Mouse (Mus musculus): Measurements from ENCODE around the gene L1cam. TPM values are rescaled to one million over a fixed set of nuclear protein-coding genes. Genes with fewer than 3 reads are reported as not detected.

The L1cam gene
- total RNA-seq, 2 experiments from 2014 or later: 414 to 459 TPM

DNA sequence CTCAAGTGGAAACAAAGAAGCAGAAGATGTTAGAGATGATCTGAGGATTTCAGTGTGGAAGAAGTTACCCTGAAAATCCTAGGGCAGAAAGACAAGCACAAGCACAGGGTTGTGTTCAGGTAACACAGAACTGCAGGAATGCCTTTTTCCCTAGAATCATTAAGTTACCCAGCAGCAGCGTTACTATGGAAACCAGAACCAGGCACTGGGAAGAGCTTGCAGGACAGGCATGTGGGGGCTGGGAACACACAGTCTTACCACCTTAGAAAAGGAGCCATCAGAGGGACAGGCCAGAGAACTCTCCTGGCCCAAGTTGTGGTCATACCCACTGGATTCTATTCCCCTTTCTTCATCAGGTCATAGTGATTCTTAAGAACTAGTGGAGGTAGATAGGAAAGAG, 90.1 kb downstream of the L1cam start:
- no peak for DNase-seq (ENCODE audit: extremely low spot score in 1 of 2, low spot score in 2 of 2)
- intact Hi-C loops (cut with DNase I): no loop called here

Other genes starting within 250 kb of the L1cam start
- gene Pnck, start 236.0 kb downstream of the L1cam start, total RNA-seq (2021): 100 to 1,000 TPM; 152 to 154 TPM
- gene Slc6a8, start 223.0 kb downstream of the L1cam start, total RNA-seq (2021): 10 to 100 TPM; 61.8 to 64.8 TPM
- gene Bcap31, start 179.9 kb downstream of the L1cam start, total RNA-seq (2021): 10 to 100 TPM; 71.6 to 77.0 TPM
- 10 to 100 TPM; 15.0 to 16.2 TPM for gene Abcd1, start 179.5 kb downstream of the L1cam start, total RNA-seq (2021)
- 1 to 10 TPM; 4.5 to 6.8 TPM for gene Plxnb3, start 139.0 kb downstream of the L1cam start, total RNA-seq (2021)
- 1 to 10 TPM; 1.8 to 2.2 TPM for gene Srpk3, start 121.7 kb downstream of the L1cam start, total RNA-seq (2021)
- 100 to 1,000 TPM; 148 to 149 TPM for gene Idh3g, start 109.2 kb downstream of the L1cam start, total RNA-seq (2021)
- gene Ssr4, start 109.1 kb downstream of the L1cam start, total RNA-seq (2021): 100 to 1,000 TPM in 1 of 2 experiments, 10 to 100 TPM in 1; 98.0 to 117 TPM
- gene Pdzd4, start 71.1 kb downstream of the L1cam start, total RNA-seq (2021): 100 to 1,000 TPM; 121 to 134 TPM
- gene Avpr2, start 4.0 kb downstream of the L1cam start, total RNA-seq (2021): not detected
- 1 to 10 TPM; 5.3 to 5.4 TPM for gene Arhgap4, start 25.8 kb upstream of the L1cam start, total RNA-seq (2021)
- gene Naa10, start 25.8 kb upstream of the L1cam start, total RNA-seq (2021): 10 to 100 TPM; 56.9 to 60.6 TPM
- gene Renbp, start 34.7 kb upstream of the L1cam start, total RNA-seq (2021): 1 to 10 TPM; 3.1 to 5.1 TPM
- 10 to 100 TPM; 70.1 to 83.6 TPM for gene Hcfc1, start 70.3 kb upstream of the L1cam start, total RNA-seq (2021)
- gene Irak1, start 127.8 kb upstream of the L1cam start, total RNA-seq (2021): 10 to 100 TPM; 37.3 to 39.3 TPM
- not detected for gene Opn1mw, start 231.4 kb upstream of the L1cam start, total RNA-seq (2021)
- gene Mecp2, start 239.3 kb upstream of the L1cam start, total RNA-seq (2021): 10 to 100 TPM; 77.1 to 78.0 TPM